Mouse (Mus musculus): ENCODE measurements at regions not wholly inside any gene's neighbourhood (a gene's known extent, or its start where the extent isn't known, plus 50 kb on each side); places are given as distances from the start of the nearest gene placed in this dataset.

GRCm38 (mm10) chr11:44260376-44261111, 139.3 kb upstream of the Il12b start:
- TF ChIP-seq CTCF (IDR thresholded peaks at IDR 0.05; ENCODE audit: extremely low read depth, insufficient read depth, low read length) (no peak), POLR2A (IDR thresholded peaks at IDR 0.05; ENCODE audit: extremely low read depth, insufficient read depth, low read length) (no peak)
